Mouse (Mus musculus): ENCODE results near the gene Sema5a. TPM values are rescaled to one million over a fixed set of nuclear protein-coding genes. Genes with fewer than 3 reads are reported as not detected.

Gene Sema5a
- total RNA-seq, 2 experiments from 2014 or later, result 9.0 to 15.5 TPM

GRCm38 (mm10) chr15:32575212-32575611 is 330.6 kb downstream of the Sema5a start:
- no peak for DNase-seq
- intact Hi-C loops (cut with DNase I; ENCODE audit: low total_unique reads), result no loop called here

GRCm38 (mm10) chr15:32579351-32579750 is 334.7 kb downstream of the Sema5a start:
- DNase-seq, result peak; percentile 19
- intact Hi-C loops (cut with DNase I; ENCODE audit: low total_unique reads), result no loop called here

- intact Hi-C loops (cut with DNase I; ENCODE audit: low total_unique reads), result no loop called here
- DNase-seq, result no peak
Measured at GRCm38 (mm10) chr15:32590641-32591040, 346.0 kb downstream of the Sema5a start.

DNA sequence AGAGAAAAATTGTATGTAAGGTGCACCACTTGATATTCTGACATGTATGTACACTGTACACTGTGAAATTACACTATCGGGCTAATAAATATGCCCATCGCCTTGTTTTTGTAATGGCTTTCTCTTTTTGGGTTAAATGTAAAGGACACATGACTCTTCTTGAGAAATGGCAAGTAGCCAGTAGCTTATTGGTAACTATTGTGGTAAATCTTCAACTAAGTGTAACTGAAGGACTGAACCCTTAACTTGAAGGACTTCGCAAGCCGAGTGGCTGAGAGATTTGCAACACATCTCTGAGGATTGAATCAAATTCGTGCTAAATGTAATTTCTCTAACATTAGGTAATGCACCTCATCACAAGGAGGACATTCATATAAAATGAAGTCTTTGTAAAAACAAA is 349.1 kb downstream of the Sema5a start:
- intact Hi-C loops (cut with DNase I; ENCODE audit: low total_unique reads), result no loop called here
- DNase-seq, result no peak

GRCm38 (mm10) chr15:32596574-32596973 is 352.0 kb downstream of the Sema5a start:
- no peak for DNase-seq
- intact Hi-C loops (cut with DNase I; ENCODE audit: low total_unique reads), result no loop called here

DNA sequence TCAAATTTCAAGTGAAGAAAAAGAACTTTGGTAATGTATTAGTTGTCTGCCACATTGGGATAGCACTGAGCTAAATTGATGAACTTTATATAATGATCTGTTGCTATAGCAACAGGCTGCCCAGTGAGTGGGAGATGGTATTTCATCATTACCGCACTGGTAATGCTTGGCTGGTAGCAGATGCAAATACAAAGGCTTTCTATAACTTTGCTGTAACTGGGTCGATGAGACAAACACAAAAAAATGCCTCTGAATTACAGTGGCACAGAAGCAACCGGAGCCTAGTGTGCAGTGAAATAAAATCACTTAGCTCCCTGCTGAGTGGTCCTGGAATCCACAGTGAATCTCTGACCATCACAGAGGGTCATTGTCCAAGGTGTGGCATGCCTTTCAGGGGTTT is 352.6 kb downstream of the Sema5a start:
- DNase-seq, result no peak
- intact Hi-C loops (cut with DNase I; ENCODE audit: low total_unique reads), result no loop called here

DNA sequence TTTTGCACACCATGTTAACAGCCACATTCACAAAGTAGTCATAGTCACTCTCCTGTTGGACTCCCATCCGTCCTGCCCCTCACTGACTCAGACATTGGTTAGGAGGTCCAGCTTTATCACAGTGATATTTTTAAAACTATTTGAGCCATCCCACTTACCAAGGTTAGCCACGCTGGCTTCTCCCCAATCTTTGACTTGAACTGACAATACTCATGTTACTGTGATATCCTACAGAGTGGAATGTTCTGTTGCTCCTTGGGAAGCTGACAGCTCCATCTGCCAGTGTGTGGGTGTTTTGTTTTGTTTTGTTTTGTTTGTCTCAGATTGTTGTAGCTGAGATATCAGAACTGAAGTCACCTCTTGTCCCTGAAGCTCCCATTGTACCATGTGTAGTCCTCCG is 362.6 kb downstream of the Sema5a start:
- DNase-seq, result no peak
- intact Hi-C loops (cut with DNase I; ENCODE audit: low total_unique reads), result no loop called here

DNA sequence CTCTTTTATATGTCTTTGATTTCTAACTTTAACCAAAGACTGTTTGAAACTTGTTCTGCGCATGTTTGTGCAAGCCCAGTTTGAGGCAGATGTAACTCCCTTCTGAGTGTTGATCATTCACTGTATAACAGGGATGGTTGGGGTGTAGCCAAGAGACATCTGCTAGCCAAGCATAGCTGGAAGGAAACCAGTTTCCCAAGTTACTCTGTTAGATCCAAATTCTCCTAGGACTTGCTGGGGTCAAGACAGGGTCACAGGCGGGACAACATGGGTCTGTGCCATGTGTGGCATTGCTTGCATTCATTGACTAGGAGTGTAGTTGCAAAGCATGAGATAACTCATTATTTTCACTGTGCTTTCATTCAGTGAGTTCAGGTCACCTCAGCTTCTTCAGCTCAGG is 366.2 kb downstream of the Sema5a start:
- peak; percentile 18 for DNase-seq
- intact Hi-C loops (cut with DNase I; ENCODE audit: low total_unique reads), result no loop called here

- no peak for DNase-seq
- intact Hi-C loops (cut with DNase I; ENCODE audit: low total_unique reads), result no loop called here
Measured at GRCm38 (mm10) chr15:32611201-32611600, 366.6 kb downstream of the Sema5a start.

DNA sequence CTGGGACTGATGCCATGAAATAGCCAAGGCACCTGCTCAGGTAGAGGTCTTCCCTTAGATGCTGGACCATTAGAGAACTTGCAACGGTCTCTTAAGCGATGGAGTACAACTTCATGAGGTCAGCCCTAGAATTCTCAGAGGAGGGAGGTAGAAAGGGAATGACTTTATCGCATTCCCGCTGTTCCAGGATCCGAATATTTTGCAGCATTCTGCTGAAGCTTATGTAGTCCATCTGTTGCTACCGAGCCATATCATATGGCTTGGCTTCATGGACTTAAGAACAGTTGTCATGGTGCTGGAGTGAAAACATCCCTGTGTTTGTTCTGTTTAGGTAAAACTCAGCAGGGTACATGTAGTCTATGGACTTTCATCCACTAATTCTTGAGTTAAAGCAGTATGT is 369.1 kb downstream of the Sema5a start:
- intact Hi-C loops (cut with DNase I; ENCODE audit: low total_unique reads), result no loop called here
- no peak for DNase-seq

DNA sequence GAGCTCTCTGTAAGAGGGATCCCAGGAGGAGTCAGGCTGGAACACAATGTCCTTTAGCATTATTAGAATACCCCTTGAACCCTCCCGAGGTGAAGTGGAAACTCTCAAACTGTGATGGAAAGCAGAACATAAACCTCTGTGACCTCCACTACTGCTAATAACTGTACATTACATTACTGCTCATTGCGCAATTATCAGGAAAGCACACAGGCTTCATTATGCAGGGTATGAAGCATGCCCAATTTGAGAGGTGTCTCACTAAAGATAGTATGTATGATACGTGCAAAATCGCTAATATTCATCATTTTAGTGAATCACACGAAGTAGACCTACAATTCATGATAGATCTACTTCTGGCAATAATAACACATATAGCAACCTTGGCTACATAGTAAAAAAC is 371.2 kb downstream of the Sema5a start:
- intact Hi-C loops (cut with DNase I; ENCODE audit: low total_unique reads), result no loop called here
- no peak for DNase-seq

GRCm38 (mm10) chr15:32619199-32619598 is 374.6 kb downstream of the Sema5a start:
- no peak for DNase-seq
- intact Hi-C loops (cut with DNase I; ENCODE audit: low total_unique reads), result no loop called here

GRCm38 (mm10) chr15:32623037-32623739 is 378.6 kb downstream of the Sema5a start:
- DNase-seq, result no peak
- intact Hi-C loops (cut with DNase I; ENCODE audit: low total_unique reads), result no loop called here

DNA sequence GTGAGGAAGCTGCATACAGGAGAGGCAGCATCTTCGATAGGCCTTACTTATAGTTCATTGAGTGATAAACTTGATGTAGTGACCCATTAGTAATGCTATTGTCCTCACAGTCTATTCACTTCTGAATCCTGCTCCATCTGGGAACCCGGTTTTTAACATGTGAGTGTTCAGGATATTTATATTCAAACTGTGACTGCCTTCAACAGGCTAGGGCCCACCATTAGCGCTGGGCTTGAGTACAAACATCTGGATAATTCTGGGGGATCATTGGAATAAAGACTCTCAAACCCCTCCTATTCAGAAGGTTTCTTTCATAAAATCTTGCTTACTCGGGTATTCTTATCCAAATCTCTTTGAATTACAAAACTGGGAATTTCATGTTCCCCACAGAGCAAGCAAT is 379.5 kb downstream of the Sema5a start:
- intact Hi-C loops (cut with DNase I; ENCODE audit: low total_unique reads), result no loop called here
- no peak for DNase-seq

GRCm38 (mm10) chr15:32626031-32626430 is 381.4 kb downstream of the Sema5a start:
- intact Hi-C loops (cut with DNase I; ENCODE audit: low total_unique reads), result no loop called here

DNA sequence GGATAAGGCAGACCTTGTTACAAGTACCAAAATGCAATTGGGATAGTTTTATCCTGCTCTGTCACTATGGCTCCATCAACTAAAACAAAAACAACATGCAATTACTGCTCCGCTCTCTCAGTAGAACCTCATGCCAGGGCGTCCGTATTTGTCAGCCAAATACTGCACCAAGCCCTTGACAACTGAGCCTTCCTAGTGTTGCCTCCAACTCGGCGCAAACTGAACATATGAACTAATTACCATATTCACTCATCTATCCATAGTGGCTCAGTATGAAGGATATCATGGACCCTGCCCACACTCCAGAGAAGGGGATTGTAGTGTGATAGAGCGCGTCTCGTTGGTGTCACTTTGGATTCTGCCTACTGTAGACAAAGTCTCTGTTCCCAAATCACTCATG is 389.1 kb downstream of the Sema5a start:
- intact Hi-C loops (cut with DNase I; ENCODE audit: low total_unique reads), result no loop called here
- no peak for DNase-seq

More at GRCm38 (mm10) chr15:32626031-32626430, 381.4 kb downstream of the Sema5a start:
- no peak for DNase-seq

GRCm38 (mm10) chr15:32637879-32638278 is 393.3 kb downstream of the Sema5a start:
- DNase-seq, result no peak
- intact Hi-C loops (cut with DNase I; ENCODE audit: low total_unique reads), result no loop called here

DNA sequence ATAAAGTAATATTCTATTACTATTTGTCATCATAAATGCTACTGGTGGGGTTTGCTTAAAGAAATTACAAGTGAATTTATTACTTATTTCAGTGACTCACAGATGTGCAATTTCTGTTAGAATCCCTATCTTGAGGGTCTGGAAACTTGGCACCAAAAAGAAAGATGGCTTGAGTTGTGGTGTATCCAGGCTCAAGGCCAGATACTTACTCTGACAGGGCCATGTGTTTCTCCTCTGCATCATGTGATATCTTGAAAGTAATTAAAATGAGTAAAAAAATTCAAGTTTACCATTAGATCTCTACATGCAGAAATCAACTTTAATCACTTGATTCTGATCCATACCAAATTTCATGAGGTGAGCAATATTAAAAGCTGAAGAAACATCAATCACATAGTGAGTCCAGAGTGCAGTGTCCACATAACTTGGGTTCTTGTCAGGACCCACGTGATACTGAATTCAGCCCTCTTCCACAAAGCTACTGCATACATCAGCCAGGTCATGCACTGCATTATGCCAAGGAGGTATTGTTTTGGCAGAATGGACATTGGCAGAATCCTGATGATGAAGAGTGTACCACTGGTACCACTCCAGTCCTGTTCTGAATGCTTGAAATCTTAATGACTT is 402.6 kb downstream of the Sema5a start:
- no peak for DNase-seq

DNA sequence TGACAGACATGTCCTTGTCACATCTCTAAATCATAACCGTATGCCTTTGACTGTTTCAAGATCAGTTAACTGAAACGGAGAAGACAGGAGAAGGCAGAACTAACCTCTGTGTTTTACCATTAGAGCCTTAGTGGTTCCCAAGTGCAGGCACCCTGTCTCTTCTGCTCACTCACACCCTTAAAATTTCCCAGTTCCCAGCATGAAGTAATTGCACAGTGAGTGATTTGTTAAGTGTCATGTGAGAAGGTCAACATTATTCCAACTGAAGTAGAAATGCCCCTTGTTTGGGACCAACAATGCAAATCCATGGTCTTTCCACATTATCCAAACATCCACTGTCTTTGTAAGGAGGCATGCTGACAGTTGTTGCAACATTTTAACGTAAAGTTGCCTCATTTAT is 409.4 kb downstream of the Sema5a start:
- intact Hi-C loops (cut with DNase I; ENCODE audit: low total_unique reads), result no loop called here
- no peak for DNase-seq

More for the DNA sequence above, 402.6 kb downstream of the Sema5a start:
- intact Hi-C loops (cut with DNase I; ENCODE audit: low total_unique reads), result no loop called here

- intact Hi-C loops (cut with DNase I; ENCODE audit: low total_unique reads), result no loop called here
- DNase-seq, result no peak
Measured at GRCm38 (mm10) chr15:32656017-32656416, 411.4 kb downstream of the Sema5a start.

- DNase-seq, result peak; percentile 28
Measured at GRCm38 (mm10) chr15:32676446-32676845, 431.8 kb downstream of the Sema5a start.

More at GRCm38 (mm10) chr15:32676446-32676845, 431.8 kb downstream of the Sema5a start:
- intact Hi-C loops (cut with DNase I; ENCODE audit: low total_unique reads), result no loop called here

Data from gastrocnemius, postnatal 14 days (tissue).